Mouse (Mus musculus) stomach, adult 2 months (tissue): Measurements from ENCODE around the gene Crybg3. TPM values are rescaled to one million over a fixed set of nuclear protein-coding genes. Genes with fewer than 3 reads are reported as not detected.

Source experiments
- polyA plus RNA-seq: library from polyadenylated mRNA; depleted of rRNA; stranded (reverse); fragments of >200 nt; gene quantifications from 2 replicates; pipeline ENCODE4 v1.2.3, GENCODE M21; 2012; rRNA removed

Gene Crybg3
- polyA plus RNA-seq, result 1.8 and 2.5 TPM in 2 replicates

GRCm38 (mm10) chr16:59600311-59601251, at the start of gene Crybg3:
TSS of gene Crybg3 (minus strand) at chr16:59600979.

GRCm38 (mm10) chr16:59639102-59639691, 38.4 kb upstream of the Crybg3 start, which contains the start of gene Arl6:
TSS of gene Arl6 (minus strand) at chr16:59639391.

GRCm38 (mm10) chr16:59471637-59472278, 129.0 kb downstream of the Crybg3 start, which contains the start of gene Riox2:
TSS of gene Riox2 (plus strand) at chr16:59471775.

Other genes starting within 250 kb of the Crybg3 start
- gene Olfr209, start 237.0 kb downstream of the Crybg3 start, polyA plus RNA-seq, result not detected in 2 replicates
- gene Gabrr3, start 193.6 kb downstream of the Crybg3 start, polyA plus RNA-seq, result not detected in 2 replicates
- gene Riox2, start 129.2 kb downstream of the Crybg3 start, polyA plus RNA-seq, result 1.3 and 1.5 TPM in 2 replicates
- 0.64 and 0.70 TPM in 2 replicates for gene Arl6, start 38.4 kb upstream of the Crybg3 start, polyA plus RNA-seq